Comparison of ENCODE assay signal across 9 mouse cellular contexts in genomic region chr16:90387161-90387671, GRCm38 (mm10). TPM values are rescaled to one million over a fixed set of nuclear protein-coding genes. Genes with fewer than 3 reads are reported as not detected.
DNase-seq lines count a peak whose midpoint lies in the region; ATAC-seq lines count a peak whose summit lies in the region.
"Had no signal": no experiment of that assay in that cellular context is flagged by ENCODE, and none has a peak within 500 bp of the region (broad histone marks: within the 10 kb centered on the region; RNA-seq: fewer than 3 reads in every experiment).

No protein-coding gene starts in this region.

- H3K4me1 ChIP-seq in kidney, embryonic 15.5 days: peaks cover 60% of the 10 kb centered on the region

- ATAC-seq in kidney, embryonic 15.5 days (replicated peaks; ENCODE audit: low FRiP score): 0 out of 2 replicates have a peak, but pooled peaks have one; percentile 1

- H3K27ac ChIP-seq in kidney, embryonic 15.5 days: peak overlapping the region; percentile 97

- H3K27me3 ChIP-seq in kidney, embryonic 15.5 days: peaks cover 23% of the 10 kb centered on the region
- H3K27me3 ChIP-seq: Patski had no signal

- intact Hi-C loops in left cerebral cortex, postnatal 4 days (cut with DNase I): no loop called here
- intact Hi-C loops in left cerebral cortex, postnatal 36 days (cut with DNase I): loop anchor here (10.0 kb wide), 2 partner anchors 108 to 238 kb away; no protein-coding TSS in a partner anchor

- DNase-seq in left cerebral cortex, postnatal 4 days: peak; percentile 41
- no peak for DNase-seq in left cerebral cortex, postnatal 36 days (ENCODE audit: low spot score in 2 of 2)
- DNase-seq in cerebellum, adult 9-10 months: peak; percentile 44
- DNase-seq in forelimb bud, embryonic 11.5 days (ENCODE audit: low read depth, low spot score): peak; percentile 51
- DNase-seq in lung, postnatal 4 days: peak; percentile 18 to 45
- peak; percentile 25 to 31 for DNase-seq in thymus, postnatal 10 days (ENCODE audit: low spot score in 2 of 2)
- DNase-seq in left cerebral cortex, adult 8-10 months (ENCODE audit: low spot score in 2 of 2): no peak

- H3K4me3 ChIP-seq in kidney, embryonic 15.5 days (replicated peaks): peak overlapping the region; percentile 92

- 3% methylated on average over 12 of the region's 12 CpGs for WGBS in kidney, embryonic 15.5 days

- H3K9ac ChIP-seq in kidney, embryonic 15.5 days: peak overlapping the region; percentile 91

- H3K9me3 ChIP-seq in kidney, embryonic 15.5 days (replicated peaks): no peaks in the 10 kb centered on the region; the same call in 1 of the 2 replicates

- peaks cover 20% of the 10 kb centered on the region for H3K36me3 ChIP-seq in kidney, embryonic 15.5 days

- H3K4me2 ChIP-seq in kidney, embryonic 15.5 days: peak overlapping the region; percentile 91

RNA-seq across cellular contexts. Expression of gene Hunk, which starts 1.4 kb away (rescaled TPM):
- 10 to 100 TPM; 12.6 to 15.2 TPM for total RNA-seq in left cerebral cortex, postnatal 4 days (2021)
- 10 to 100 TPM; 13.7 to 25.6 TPM for total RNA-seq in left cerebral cortex, postnatal 36 days (2021)
- polyA plus RNA-seq in kidney, embryonic 15.5 days (2015; fragmentation: Nextera tagmentation; extraction: Ambion mirVana): 11.8 and 13.5 TPM in 2 replicates
- total RNA-seq in left cerebral cortex, adult 8-10 months (2022): 10 to 100 TPM; 19.2 to 26.1 (median 22.1) TPM

Comparison
In these comparisons a context has a peak if more than half of its experiments do, and no peak if none do; other contexts are left out.
1. DNase-seq: peak in left cerebral cortex, postnatal 4 days (single experiment), cerebellum, adult 9-10 months (single experiment), forelimb bud, embryonic 11.5 days (single experiment), lung, postnatal 4 days (2 of 2) and thymus, postnatal 10 days (2 of 2); none in left cerebral cortex, postnatal 36 days (0 of 2) and left cerebral cortex, adult 8-10 months (0 of 2).